10 mouse cellular contexts compared by ENCODE assay signal in genomic region chr17:5001531-5002131, GRCm38 (mm10). TPM values are rescaled to one million over a fixed set of nuclear protein-coding genes. Genes with fewer than 3 reads are reported as not detected.
DNase-seq lines count a peak whose midpoint lies in the region; ATAC-seq and TF ChIP-seq lines count a peak whose summit lies in the region.
"Had no signal": no experiment of that assay in that cellular context is flagged by ENCODE, and none has a peak within 500 bp of the region (broad histone marks: within the 10 kb centered on the region; RNA-seq: fewer than 3 reads in every experiment).

No protein-coding gene starts in this region.

- intact Hi-C loops in left cerebral cortex, adult 2 months (cut with DNase I), result loop anchor here (5.0 kb wide), 1 partner anchor 396 kb away; no protein-coding TSS in a partner anchor

- WGBS in hindbrain, embryonic 14.5 days, result 28% methylated on average over 9 of the region's 9 CpGs

- H3K4me2 ChIP-seq in hindbrain, embryonic 14.5 days (replicated peaks), result peak overlapping the region; percentile 56; the same call in 1 of the 2 replicates

- H3K27me3 ChIP-seq in hindbrain, embryonic 14.5 days (ENCODE audit: control insufficient read depth, insufficient read depth, low read length), result no peaks in the 10 kb centered on the region

- no peaks in the 10 kb centered on the region for H3K36me3 ChIP-seq in hindbrain, embryonic 14.5 days (replicated peaks; ENCODE audit: control insufficient read depth, insufficient read depth)
- H3K36me3 ChIP-seq: limb, embryonic 10.5 days had no signal

- peak; percentile 49 for DNase-seq in adrenal gland, postnatal 10 days
- no peak for DNase-seq in adrenal gland, adult 18-20 months (ENCODE audit: low spot score in 2 of 2)
- DNase-seq in kidney, adult 9 months, result peak; percentile 49
- no peak for DNase-seq in kidney, adult 8-10 months
- peak; percentile 43 for DNase-seq in MN1 (ENCODE audit: low spot score)
- no peak for DNase-seq in hindbrain, embryonic 14.5 days (ENCODE audit: low spot score)
- DNase-seq in frontal cortex, postnatal 10 days (ENCODE audit: low spot score in 2 of 2), result no peak
- no peak for DNase-seq in left cerebral cortex, adult 2 months (ENCODE audit: extremely low spot score in 1 of 2, low spot score in 2 of 2)

- H3K4me1 ChIP-seq in hindbrain, embryonic 14.5 days (replicated peaks; ENCODE audit: control insufficient read depth, insufficient read depth, low read length), result peaks cover 78% of the 10 kb centered on the region

- no peak overlapping the region for H3K9ac ChIP-seq in hindbrain, embryonic 14.5 days

- H3K4me3 ChIP-seq in hindbrain, embryonic 14.5 days (replicated peaks; ENCODE audit: low read length), result no peak overlapping the region
- H3K4me3 ChIP-seq in left cerebral cortex, adult 2 months, result no peak overlapping the region

- H3K9me3 ChIP-seq in hindbrain, embryonic 14.5 days (ENCODE audit: control insufficient read depth, low read length), result no peaks in the 10 kb centered on the region
- H3K9me3 ChIP-seq: forebrain, embryonic 13.5 days; limb, embryonic 10.5 days had no signal

- TF ChIP-seq CTCF in left cerebral cortex, adult 2 months (IDR thresholded peaks at IDR 0.05), result no peak

- H3K27ac ChIP-seq in hindbrain, embryonic 14.5 days, result no peak overlapping the region
- no peak overlapping the region for H3K27ac ChIP-seq in left cerebral cortex, adult 2 months
- H3K27ac ChIP-seq: forebrain, embryonic 13.5 days; limb, embryonic 10.5 days had no signal

- no peak for ATAC-seq in hindbrain, embryonic 14.5 days (ENCODE audit: low FRiP score)
- ATAC-seq: forebrain, embryonic 13.5 days had no signal

RNA-seq across cellular contexts. Expression of gene Arid1b, which starts 7.5 kb away (rescaled TPM):
- total RNA-seq in adrenal gland, postnatal 10 days (2021), result 10 to 100 TPM; 56.1 to 75.4 TPM
- 10 to 100 TPM; 43.4 to 59.1 TPM for total RNA-seq in adrenal gland, adult 18-20 months (2021)
- 18.8 and 20.5 TPM in 2 replicates for polyA plus RNA-seq in hindbrain, embryonic 14.5 days (2014; fragmentation: Nextera tagmentation; extraction: Ambion mirVana)
- 10 to 100 TPM; 81.4 to 86.1 TPM for total RNA-seq in left cerebral cortex, adult 2 months (2021)

Comparison
In these comparisons a context has a peak if more than half of its experiments do, and no peak if none do; other contexts are left out.
1. DNase-seq: peak in adrenal gland, postnatal 10 days (single experiment), kidney, adult 9 months (single experiment) and MN1 (single experiment); none in adrenal gland, adult 18-20 months (0 of 2), kidney, adult 8-10 months (0 of 2), hindbrain, embryonic 14.5 days (single experiment), frontal cortex, postnatal 10 days (0 of 2) and left cerebral cortex, adult 2 months (0 of 2).